15 mouse cellular contexts compared by ENCODE assay signal in genomic region chr12:16900625-16901222, GRCm38 (mm10). TPM values are rescaled to one million over a fixed set of nuclear protein-coding genes. Genes with fewer than 3 reads are reported as not detected.
A peak's percentile ranks its signal among the peaks of the same experiment; 100 is the strongest.
DNase-seq lines count a peak whose midpoint lies in the region; ATAC-seq and TF ChIP-seq lines count a peak whose summit lies in the region.
"Had no signal": no experiment of that assay in that cellular context is flagged by ENCODE, and none has a peak within 500 bp of the region (broad histone marks: within the 10 kb centered on the region; RNA-seq: fewer than 3 reads in every experiment).

No protein-coding gene starts in this region.

- peaks cover 27% of the 10 kb centered on the region for H3K4me1 ChIP-seq in intestine, embryonic 14.5 days (replicated peaks; ENCODE audit: control insufficient read depth, insufficient read depth, low read length)
- 0 out of 2 replicates have a peak, but pooled peaks cover 4% of the 10 kb centered on the region for H3K4me1 ChIP-seq in intestine, postnatal 0 days (replicated peaks; ENCODE audit: control insufficient read depth, insufficient read depth, low read length)
- peaks cover 21 to 31% of the 10 kb centered on the region in 2 experiments for H3K4me1 ChIP-seq in MEL (ENCODE audit: control insufficient read depth in 1 of 2, insufficient read depth in 2 of 2, low read length in 2 of 2)
- peaks cover 13% of the 10 kb centered on the region; the same call in 1 of the 2 replicates for H3K4me1 ChIP-seq in intestine, embryonic 15.5 days (replicated peaks)
- H3K4me1 ChIP-seq in stomach, embryonic 15.5 days, result peaks cover 10% of the 10 kb centered on the region; the same call in 1 of the 2 replicates
- peaks cover 16% of the 10 kb centered on the region for H3K4me1 ChIP-seq in forebrain, embryonic 14.5 days (ENCODE audit: control insufficient read depth, insufficient read depth, low read length)

- no peak overlapping the region for H3K4me2 ChIP-seq in intestine, embryonic 14.5 days (ENCODE audit: low read length)
- no peak overlapping the region for H3K4me2 ChIP-seq in intestine, postnatal 0 days (replicated peaks; ENCODE audit: low read depth)
- H3K4me2 ChIP-seq in intestine, embryonic 15.5 days (replicated peaks), result no peak overlapping the region
- H3K4me2 ChIP-seq in stomach, embryonic 15.5 days, result no peak overlapping the region
- no peak overlapping the region for H3K4me2 ChIP-seq in forebrain, embryonic 14.5 days (ENCODE audit: low read length)
- H3K4me2 ChIP-seq: neural tube, embryonic 15.5 days had no signal

- H3K9me3 ChIP-seq in intestine, embryonic 14.5 days (ENCODE audit: control insufficient read depth, low read length), result no peaks in the 10 kb centered on the region
- H3K9me3 ChIP-seq in intestine, postnatal 0 days (ENCODE audit: control insufficient read depth), result no peaks in the 10 kb centered on the region
- no peaks in the 10 kb centered on the region for H3K9me3 ChIP-seq in MEL (replicated peaks; ENCODE audit: insufficient read depth, low read length)
- no peaks in the 10 kb centered on the region for H3K9me3 ChIP-seq in intestine, embryonic 15.5 days
- H3K9me3 ChIP-seq in stomach, embryonic 15.5 days, result no peaks in the 10 kb centered on the region
- H3K9me3 ChIP-seq in forebrain, embryonic 14.5 days (replicated peaks; ENCODE audit: control insufficient read depth, low read length), result no peaks in the 10 kb centered on the region
- H3K9me3 ChIP-seq: neural tube, embryonic 15.5 days had no signal

- H3K27me3 ChIP-seq in intestine, embryonic 14.5 days (replicated peaks; ENCODE audit: control insufficient read depth, insufficient read depth, low read length), result no peaks in the 10 kb centered on the region
- no peaks in the 10 kb centered on the region for H3K27me3 ChIP-seq in intestine, postnatal 0 days (replicated peaks; ENCODE audit: control insufficient read depth, insufficient read depth, low read length)
- H3K27me3 ChIP-seq in MEL (ENCODE audit: control insufficient read depth in 1 of 2, insufficient read depth in 2 of 2, low read length in 2 of 2), result no peaks in the 10 kb centered on the region
- H3K27me3 ChIP-seq in intestine, embryonic 15.5 days (replicated peaks), result no peaks in the 10 kb centered on the region
- H3K27me3 ChIP-seq in stomach, embryonic 15.5 days (replicated peaks), result no peaks in the 10 kb centered on the region
- H3K27me3 ChIP-seq in forebrain, embryonic 14.5 days (replicated peaks; ENCODE audit: control insufficient read depth, insufficient read depth, low read length), result no peaks in the 10 kb centered on the region
- H3K27me3 ChIP-seq: neural tube, embryonic 15.5 days had no signal

- peaks cover 55% of the 10 kb centered on the region for H3K79me2 ChIP-seq in MEL (ENCODE audit: control insufficient read depth, insufficient read depth, low read length, poor library complexity)

- TF ChIP-seq EP300 in MEL (IDR thresholded peaks at IDR 0.05; ENCODE audit: low read depth in 1 of 2, low read length in 2 of 2), result peak; percentile 70 to 71

- no peaks in the 10 kb centered on the region for H3K36me3 ChIP-seq in intestine, embryonic 14.5 days (ENCODE audit: control insufficient read depth, insufficient read depth, low read length)
- no peaks in the 10 kb centered on the region for H3K36me3 ChIP-seq in intestine, postnatal 0 days (ENCODE audit: control insufficient read depth, insufficient read depth)
- peaks cover 0 to 53% of the 10 kb centered on the region in 2 experiments; a peak in 2 of 4 replicates for H3K36me3 ChIP-seq in MEL (ENCODE audit: control insufficient read depth in 1 of 2, insufficient read depth in 2 of 2, low read length in 2 of 2)
- H3K36me3 ChIP-seq in intestine, embryonic 15.5 days, result no peaks in the 10 kb centered on the region
- H3K36me3 ChIP-seq in stomach, embryonic 15.5 days, result no peaks in the 10 kb centered on the region
- no peaks in the 10 kb centered on the region for H3K36me3 ChIP-seq in forebrain, embryonic 14.5 days (ENCODE audit: control insufficient read depth, insufficient read depth, low read length)
- H3K36me3 ChIP-seq: neural tube, embryonic 15.5 days had no signal

- no peak overlapping the region for H3K4me3 ChIP-seq in intestine, embryonic 14.5 days (ENCODE audit: low read depth, low read length)
- H3K4me3 ChIP-seq in intestine, postnatal 0 days (ENCODE audit: low read depth, low read length), result no peak overlapping the region
- peak overlapping the region; percentile 6 to 12; a peak in 1 of 4 replicates for H3K4me3 ChIP-seq in MEL (ENCODE audit: control insufficient read depth in 1 of 2, insufficient read depth in 1 of 2, low read depth in 2 of 2, low read length in 2 of 2)
- no peak overlapping the region for H3K4me3 ChIP-seq in intestine, embryonic 15.5 days (replicated peaks)
- no peak overlapping the region for H3K4me3 ChIP-seq in stomach, embryonic 15.5 days (replicated peaks)
- no peak overlapping the region for H3K4me3 ChIP-seq in forebrain, embryonic 14.5 days (ENCODE audit: low read depth, low read length)
- H3K4me3 ChIP-seq: erythroblast, embryonic 14.5 days; neural tube, embryonic 15.5 days had no signal

- TF ChIP-seq CTCF in intestine, postnatal 0 days (IDR thresholded peaks at IDR 0.05; ENCODE audit: low read depth), result no peak
- no peak for TF ChIP-seq CTCF in MEL (IDR thresholded peaks at IDR 0.05 in 2 of 3, conservative IDR thresholded peaks at IDR 0.05 in 1 of 3; ENCODE audit: control insufficient read depth in 1 of 3, insufficient read depth in 1 of 3, low read depth in 2 of 3, low read length in 3 of 3, poor library complexity in 1 of 3, severe bottlenecking in 1 of 3)

- no peak for DNase-seq in intestine, embryonic 14.5 days (ENCODE audit: low spot score)
- DNase-seq in MEL (ENCODE audit: low read depth, low spot score), result peak; percentile 85
- no peak for DNase-seq in frontal cortex, postnatal 10 days (ENCODE audit: low spot score in 2 of 2)
- DNase-seq in forebrain, embryonic 14.5 days (ENCODE audit: low spot score), result no peak
- DNase-seq: cerebellum, adult 9-11 months; gastrocnemius, postnatal 14 days; kidney, adult 2 months; thymus, postnatal 36 days had no signal

- no peak overlapping the region for H3K9ac ChIP-seq in intestine, embryonic 14.5 days (ENCODE audit: low read length)
- no peak overlapping the region for H3K9ac ChIP-seq in intestine, postnatal 0 days (ENCODE audit: low read depth, low read length)
- H3K9ac ChIP-seq in MEL (ENCODE audit: control insufficient read depth, low read depth, low read length, poor library complexity, severe bottlenecking), result no peak overlapping the region
- no peak overlapping the region for H3K9ac ChIP-seq in intestine, embryonic 15.5 days
- no peak overlapping the region for H3K9ac ChIP-seq in stomach, embryonic 15.5 days
- H3K9ac ChIP-seq in forebrain, embryonic 14.5 days (ENCODE audit: low read length), result no peak overlapping the region
- H3K9ac ChIP-seq: neural tube, embryonic 15.5 days had no signal

- TF ChIP-seq RAD21 in MEL (IDR thresholded peaks at IDR 0.05; ENCODE audit: low read depth, low read length), result no peak

- TF ChIP-seq POLR2A in MEL (IDR thresholded peaks at IDR 0.05; ENCODE audit: control insufficient read depth in 1 of 2, insufficient read depth in 1 of 2, low read depth in 1 of 2, low read length in 2 of 2, poor library complexity in 1 of 2), result no peak

- peak overlapping the region; percentile 38; the same call in 1 of the 2 replicates for H3K27ac ChIP-seq in intestine, embryonic 14.5 days (ENCODE audit: low read depth)
- no peak overlapping the region for H3K27ac ChIP-seq in intestine, postnatal 0 days (ENCODE audit: low read depth, low read length)
- H3K27ac ChIP-seq in MEL (ENCODE audit: control insufficient read depth, low read depth, low read length), result peak overlapping the region; percentile 44; the same call in 1 of the 2 replicates
- no peak overlapping the region for H3K27ac ChIP-seq in intestine, embryonic 15.5 days
- no peak overlapping the region; the same call in 1 of the 2 replicates for H3K27ac ChIP-seq in stomach, embryonic 15.5 days
- H3K27ac ChIP-seq in forebrain, embryonic 14.5 days (ENCODE audit: low read depth, low read length), result no peak overlapping the region
- H3K27ac ChIP-seq: macrophage; neural tube, embryonic 15.5 days had no signal

- ATAC-seq in intestine, embryonic 14.5 days (replicated peaks; ENCODE audit: low FRiP score, low TSS enrichment, low read depth), result no peak
- no peak for ATAC-seq in intestine, postnatal 0 days
- ATAC-seq in intestine, embryonic 15.5 days, result peak; percentile 79
- peak; percentile 85 for ATAC-seq in stomach, embryonic 15.5 days (ENCODE audit: insufficient read depth, low FRiP score, low read depth)
- ATAC-seq in forebrain, embryonic 14.5 days, result no peak
- ATAC-seq: activated CD4-positive, CD25-positive, alpha-beta regulatory T cell, adult 4 months had no signal

- WGBS in intestine, embryonic 14.5 days, result 17% methylated on average over 3 of the region's 3 CpGs
- WGBS in intestine, postnatal 0 days, result 6% methylated on average over 3 of the region's 3 CpGs
- WGBS in intestine, embryonic 15.5 days, result 23% methylated on average over 3 of the region's 3 CpGs
- WGBS in stomach, embryonic 15.5 days, result 16% methylated on average over 3 of the region's 3 CpGs
- WGBS in forebrain, embryonic 14.5 days, result 78% methylated on average over 3 of the region's 3 CpGs

TF ChIP-seq in MEL, 35 proteins besides CTCF, POLR2A, EP300 and RAD21 (continues in another document):
- TF ChIP-seq GATA1 (IDR thresholded peaks at IDR 0.05; ENCODE audit: low read depth, low read length), result peak; percentile 80
- peak; percentile 70 for TF ChIP-seq ETS1 (IDR thresholded peaks at IDR 0.05; ENCODE audit: low read depth, low read length)
- no peak for TF ChIP-seq POLR2AphosphoS5 (IDR thresholded peaks at IDR 0.05; ENCODE audit: borderline replicate concordance, low read depth, low read length)
- peak; percentile 95 for TF ChIP-seq RCOR1 (IDR thresholded peaks at IDR 0.05; ENCODE audit: low read depth, low read length)
- TF ChIP-seq MYC (IDR thresholded peaks at IDR 0.05; ENCODE audit: low read depth, low read length), result 0 out of 2 replicates have a peak, but pooled peaks have one; percentile 39
- no peak for TF ChIP-seq MEF2A (IDR thresholded peaks at IDR 0.05; ENCODE audit: extremely low read depth, insufficient replicate concordance, low read depth, low read length, poor library complexity, severe bottlenecking)
- TF ChIP-seq TCF12 (IDR thresholded peaks at IDR 0.05; ENCODE audit: low read depth, low read length), result 0 out of 2 replicates have a peak, but pooled peaks have one; percentile 36

RNA-seq across cellular contexts. Expression of gene Rock2, which starts 6.0 kb away (rescaled TPM):
- polyA plus RNA-seq in intestine, embryonic 14.5 days (2014; fragmentation: Nextera tagmentation; extraction: Ambion mirVana), result 20.1 and 20.7 TPM in 2 replicates
- polyA plus RNA-seq in intestine, postnatal 0 days (2015; fragmentation: Nextera tagmentation; extraction: Ambion mirVana), result 13.3 and 16.9 TPM in 2 replicates
- 10.9 and 12.2 TPM in 2 replicates for total RNA-seq in MEL (2012; rRNA removed)
- polyA plus RNA-seq in MEL (2012; ENCODE audit: insufficient read depth in 1 of 2, insufficient read length in 2 of 2, low read depth in 1 of 2, low replicate concordance in 2 of 2, missing spikeins in 1 of 2), result 10 to 100 TPM; 14.4 to 46.4 TPM
- polyA plus RNA-seq in intestine, embryonic 15.5 days (2015; fragmentation: Nextera tagmentation; extraction: Ambion mirVana), result 17.9 and 19.7 TPM in 2 replicates
- 20.5 and 21.7 TPM in 2 replicates for polyA plus RNA-seq in stomach, embryonic 15.5 days (2015; fragmentation: Nextera tagmentation; extraction: Ambion mirVana)
- polyA plus RNA-seq in forebrain, embryonic 14.5 days (2014; fragmentation: Nextera tagmentation; extraction: Ambion mirVana), result 12.1 and 13.8 TPM in 2 replicates

Comparison
In these comparisons a context has a peak if more than half of its experiments do, and no peak if none do; other contexts are left out.
1. ATAC-seq: peak in intestine, embryonic 15.5 days (single experiment) and stomach, embryonic 15.5 days (single experiment); none in intestine, embryonic 14.5 days (single experiment), intestine, postnatal 0 days (single experiment) and forebrain, embryonic 14.5 days (single experiment).
2. H3K27ac ChIP-seq: peak in intestine, embryonic 14.5 days (single experiment) and MEL (single experiment); none in intestine, postnatal 0 days (single experiment), intestine, embryonic 15.5 days (single experiment), stomach, embryonic 15.5 days (single experiment) and forebrain, embryonic 14.5 days (single experiment).
3. H3K4me3 ChIP-seq: peak in MEL (2 of 2); none in intestine, embryonic 14.5 days (single experiment), intestine, postnatal 0 days (single experiment), intestine, embryonic 15.5 days (single experiment), stomach, embryonic 15.5 days (single experiment) and forebrain, embryonic 14.5 days (single experiment).